Mouse (Mus musculus) monocyte, adult 2 months (primary cell): ENCODE measurements around the gene Iqgap1.

Experiments used
- DNase-seq, 2 experiments: peaks; one replicate each; pipeline ENCODE4 v3.0.0; 2022; ENCODE audit warnings: low spot score in 2 of 2, low read depth in 1 of 2

Iqgap1 gene

GRCm38 (mm10) chr7:80719038-80719437, 106.7 kb downstream of the Iqgap1 start:
- no peak for DNase-seq

- no peak for DNase-seq
These were observed 107.3 kb downstream of the Iqgap1 start for GRCm38 (mm10) chr7:80718471-80718870.

GRCm38 (mm10) chr7:80716758-80717157, 109.0 kb downstream of the Iqgap1 start:
- no peak for DNase-seq

GRCm38 (mm10) chr7:80715306-80715705, 110.5 kb downstream of the Iqgap1 start:
- peak; percentile 27 to 42 for DNase-seq

- DNase-seq: no peak
These were observed 114.3 kb downstream of the Iqgap1 start for GRCm38 (mm10) chr7:80711496-80711895.

- DNase-seq: no peak
These were observed 115.4 kb downstream of the Iqgap1 start for GRCm38 (mm10) chr7:80710333-80710732.

GRCm38 (mm10) chr7:80704066-80704465, 121.7 kb downstream of the Iqgap1 start:
- no peak for DNase-seq

GRCm38 (mm10) chr7:80702510-80702909, 123.3 kb downstream of the Iqgap1 start:
- DNase-seq: no peak

- no peak for DNase-seq
These were observed 126.1 kb downstream of the Iqgap1 start for GRCm38 (mm10) chr7:80699709-80700108.

GRCm38 (mm10) chr7:80698940-80699339, 126.8 kb downstream of the Iqgap1 start:
- no peak for DNase-seq

- no peak for DNase-seq
These were observed 127.9 kb downstream of the Iqgap1 start for GRCm38 (mm10) chr7:80697859-80698258.

- DNase-seq: no peak
These were observed 128.9 kb downstream of the Iqgap1 start for GRCm38 (mm10) chr7:80696903-80697302.

GRCm38 (mm10) chr7:80696334-80696733, 129.4 kb downstream of the Iqgap1 start:
- no peak for DNase-seq

GRCm38 (mm10) chr7:80692472-80692871, 133.3 kb downstream of the Iqgap1 start:
- no peak for DNase-seq

- no peak for DNase-seq
These were observed 134.6 kb downstream of the Iqgap1 start for GRCm38 (mm10) chr7:80691131-80691530.

GRCm38 (mm10) chr7:80689221-80689591, 136.6 kb downstream of the Iqgap1 start:
- DNase-seq: no peak

- DNase-seq: peak in 1 of 2 experiments; percentile 40
These were observed 137.1 kb downstream of the Iqgap1 start, which contains the start of gene Crtc3 for GRCm38 (mm10) chr7:80688556-80689220. Crtc3 (minus strand) TSS chr7:80688877.

GRCm38 (mm10) chr7:80687721-80688555, 137.8 kb downstream of the Iqgap1 start:
- DNase-seq: peak in 1 of 2 experiments; percentile 37

GRCm38 (mm10) chr7:80685639-80686038, 140.1 kb downstream of the Iqgap1 start:
- DNase-seq: no peak

- no peak for DNase-seq
These were observed 143.1 kb downstream of the Iqgap1 start for GRCm38 (mm10) chr7:80682630-80683029.

- DNase-seq: no peak
These were observed 145.4 kb downstream of the Iqgap1 start for GRCm38 (mm10) chr7:80680218-80680847.

GRCm38 (mm10) chr7:80672323-80672722, 153.5 kb downstream of the Iqgap1 start:
- DNase-seq: no peak
